Mouse (Mus musculus) bone marrow, adult 2 months (tissue): ENCODE measurements around the gene Aacs.

Experiments
- CTCF ChIP-seq: fragments of 200-500 bp; IDR thresholded peaks from 2 replicates; pipeline ENCODE4 v1.5.1; 2011; ENCODE audit warnings: low read length, control low read depth; ENCODE audit not compliant: control insufficient read depth, insufficient read depth
- POLR2A ChIP-seq: fragments of 200-500 bp; IDR thresholded peaks from 2 replicates; pipeline ENCODE4 v1.6.1; 2011; ENCODE audit warnings: low read depth, mild to moderate bottlenecking, control low read depth, low read length, borderline replicate concordance; ENCODE audit not compliant: control insufficient read depth

- TF ChIP-seq CTCF (no peak), POLR2A (no peak)
These were observed 32.4 kb downstream of the Aacs start for GRCm38 (mm10) chr5:125508006-125508405.
